Mouse (Mus musculus): ENCODE measurements around the gene Fgb. TPM values are rescaled to one million over a fixed set of nuclear protein-coding genes. Genes with fewer than 3 reads are reported as not detected.

The Fgb gene
- polyA plus RNA-seq, 1 experiment from 2014 or later, result 3.4 TPM

- H3K4me3 ChIP-seq (ENCODE audit: low read depth, low read length), result no peak overlapping the region
- H3K4me2 ChIP-seq, result no peak overlapping the region
- H3K27me3 ChIP-seq (ENCODE audit: control insufficient read depth, insufficient read depth, low read length), result no peaks in the 10 kb centered on the region
- no peaks in the 10 kb centered on the region for H3K9me3 ChIP-seq (replicated peaks; ENCODE audit: control insufficient read depth, low read length)
- H3K27ac ChIP-seq (ENCODE audit: low read depth, low read length), result no peak overlapping the region
- H3K9ac ChIP-seq (ENCODE audit: low read depth, low read length), result no peak overlapping the region
- 97% methylated on average over 2 of the region's 2 CpGs for WGBS (ENCODE audit: insufficient replicate concordance)
- no peak for ATAC-seq (replicated peaks; ENCODE audit: insufficient number of reproducible peaks, low FRiP score, low TSS enrichment)
- H3K4me1 ChIP-seq (ENCODE audit: control insufficient read depth, insufficient read depth, low read length), result peaks cover 5% of the 10 kb centered on the region
- H3K36me3 ChIP-seq (ENCODE audit: control insufficient read depth, insufficient read depth, low read length), result peaks cover 15% of the 10 kb centered on the region; the same call in 1 of the 2 replicates
These were observed 7.4 kb upstream of the Fgb start for GRCm38 (mm10) chr3:83057046-83057445.

- peak within 1 kb of the TSS; percentile 91 for H3K9ac ChIP-seq (ENCODE audit: low read depth, low read length)
- peak within 1 kb of the TSS; percentile 86 for H3K4me3 ChIP-seq (ENCODE audit: low read depth, low read length)
- H3K4me1 ChIP-seq (ENCODE audit: control insufficient read depth, insufficient read depth, low read length), result peaks cover 5% of the 10 kb centered on the region
- WGBS (ENCODE audit: insufficient replicate concordance), result under 1% methylated on average over 61 of the region's 61 CpGs
- peak; percentile 100 for ATAC-seq (replicated peaks; ENCODE audit: insufficient number of reproducible peaks, low FRiP score, low TSS enrichment)
- H3K27ac ChIP-seq (ENCODE audit: low read depth, low read length), result peak within 1 kb of the TSS; percentile 64
- H3K27me3 ChIP-seq (ENCODE audit: control insufficient read depth, insufficient read depth, low read length), result no peaks in the 10 kb centered on the region
- H3K9me3 ChIP-seq (replicated peaks; ENCODE audit: control insufficient read depth, low read length), result no peaks in the 10 kb centered on the region
- 0 out of 2 replicates have a peak, but pooled peaks cover 4% of the 10 kb centered on the region for H3K36me3 ChIP-seq (ENCODE audit: control insufficient read depth, insufficient read depth, low read length)
- peak within 1 kb of the TSS; percentile 87 for H3K4me2 ChIP-seq
These were observed 5.8 kb upstream of the Fgb start, which contains the start of gene Plrg1 for GRCm38 (mm10) chr3:83055281-83056038. Plrg1 (plus strand) TSS chr3:83055522.

- no peak overlapping the region for H3K9ac ChIP-seq (ENCODE audit: low read depth, low read length)
These were observed 5.1 kb upstream of the Fgb start for GRCm38 (mm10) chr3:83054759-83055158.

GRCm38 (mm10) chr3:83053758-83054157, 4.1 kb upstream of the Fgb start:
- ATAC-seq (replicated peaks; ENCODE audit: insufficient number of reproducible peaks, low FRiP score, low TSS enrichment), result no peak
- H3K9me3 ChIP-seq (replicated peaks; ENCODE audit: control insufficient read depth, low read length), result no peaks in the 10 kb centered on the region
- no peak overlapping the region for H3K27ac ChIP-seq (ENCODE audit: low read depth, low read length)
- WGBS (ENCODE audit: insufficient replicate concordance), result 24% methylated on average over 10 of the region's 10 CpGs
- H3K9ac ChIP-seq (ENCODE audit: low read depth, low read length), result no peak overlapping the region
- no peaks in the 10 kb centered on the region for H3K27me3 ChIP-seq (ENCODE audit: control insufficient read depth, insufficient read depth, low read length)
- H3K4me1 ChIP-seq (ENCODE audit: control insufficient read depth, insufficient read depth, low read length), result peaks cover 5% of the 10 kb centered on the region
- H3K4me2 ChIP-seq, result peak overlapping the region; percentile 31
- H3K4me3 ChIP-seq (ENCODE audit: low read depth, low read length), result no peak overlapping the region
- 0 out of 2 replicates have a peak, but pooled peaks cover 3% of the 10 kb centered on the region for H3K36me3 ChIP-seq (ENCODE audit: control insufficient read depth, insufficient read depth, low read length)

More at GRCm38 (mm10) chr3:83054759-83055158, 5.1 kb upstream of the Fgb start:
- H3K4me2 ChIP-seq, result peak overlapping the region; percentile 52
- H3K27me3 ChIP-seq (ENCODE audit: control insufficient read depth, insufficient read depth, low read length), result no peaks in the 10 kb centered on the region
- 0 out of 2 replicates have a peak, but pooled peaks cover 3% of the 10 kb centered on the region for H3K36me3 ChIP-seq (ENCODE audit: control insufficient read depth, insufficient read depth, low read length)
- no peaks in the 10 kb centered on the region for H3K9me3 ChIP-seq (replicated peaks; ENCODE audit: control insufficient read depth, low read length)
- no peak overlapping the region for H3K27ac ChIP-seq (ENCODE audit: low read depth, low read length)
- 21% methylated on average over 13 of the region's 13 CpGs for WGBS (ENCODE audit: insufficient replicate concordance)
- no peak; the same call in 1 of the 2 replicates for ATAC-seq (replicated peaks; ENCODE audit: insufficient number of reproducible peaks, low FRiP score, low TSS enrichment)
- H3K4me3 ChIP-seq (ENCODE audit: low read depth, low read length), result peak overlapping the region; percentile 86
- peaks cover 5% of the 10 kb centered on the region for H3K4me1 ChIP-seq (ENCODE audit: control insufficient read depth, insufficient read depth, low read length)

- H3K9ac ChIP-seq (ENCODE audit: low read depth, low read length), result no peak overlapping the region
- no peak overlapping the region for H3K4me2 ChIP-seq
- H3K4me3 ChIP-seq (ENCODE audit: low read depth, low read length), result no peak overlapping the region
- no peak for ATAC-seq (replicated peaks; ENCODE audit: insufficient number of reproducible peaks, low FRiP score, low TSS enrichment)
- WGBS (ENCODE audit: insufficient replicate concordance), result 84% methylated on average over 7 of the region's 7 CpGs
- no peaks in the 10 kb centered on the region for H3K9me3 ChIP-seq (replicated peaks; ENCODE audit: control insufficient read depth, low read length)
- no peaks in the 10 kb centered on the region for H3K36me3 ChIP-seq (ENCODE audit: control insufficient read depth, insufficient read depth, low read length)
- H3K27me3 ChIP-seq (ENCODE audit: control insufficient read depth, insufficient read depth, low read length), result no peaks in the 10 kb centered on the region
- peaks cover 5% of the 10 kb centered on the region for H3K4me1 ChIP-seq (ENCODE audit: control insufficient read depth, insufficient read depth, low read length)
- H3K27ac ChIP-seq (ENCODE audit: low read depth, low read length), result no peak overlapping the region
These were observed 3.5 kb upstream of the Fgb start for GRCm38 (mm10) chr3:83053126-83053525.

- no peak for ATAC-seq (replicated peaks; ENCODE audit: insufficient number of reproducible peaks, low FRiP score, low TSS enrichment)
- WGBS (ENCODE audit: insufficient replicate concordance), result 80% methylated on average over 5 of the region's 5 CpGs
- Histone ChIP-seq H3K4me2 (no peak overlapping the region), H3K4me3 (ENCODE audit: low read depth, low read length) (no peak overlapping the region), H3K9ac (ENCODE audit: low read depth, low read length) (no peak overlapping the region), H3K9me3 (replicated peaks; ENCODE audit: control insufficient read depth, low read length) (no peaks in the 10 kb centered on the region), H3K27ac (ENCODE audit: low read depth, low read length) (no peak overlapping the region), H3K36me3 (ENCODE audit: control insufficient read depth, insufficient read depth, low read length) (no peaks in the 10 kb centered on the region), H3K27me3 (ENCODE audit: control insufficient read depth, insufficient read depth, low read length) (no peaks in the 10 kb centered on the region), H3K4me1 (ENCODE audit: control insufficient read depth, insufficient read depth, low read length) (peaks cover 5% of the 10 kb centered on the region)
These were observed 2.4 kb upstream of the Fgb start for GRCm38 (mm10) chr3:83052102-83052501.

- H3K27ac ChIP-seq (ENCODE audit: low read depth, low read length), result no peak overlapping the region
- 72% methylated on average over 5 of the region's 5 CpGs for WGBS (ENCODE audit: insufficient replicate concordance)
- H3K27me3 ChIP-seq (ENCODE audit: control insufficient read depth, insufficient read depth, low read length), result no peaks in the 10 kb centered on the region
- H3K4me1 ChIP-seq (ENCODE audit: control insufficient read depth, insufficient read depth, low read length), result no peaks in the 10 kb centered on the region
- no peaks in the 10 kb centered on the region for H3K36me3 ChIP-seq (ENCODE audit: control insufficient read depth, insufficient read depth, low read length)
- no peak for ATAC-seq (replicated peaks; ENCODE audit: insufficient number of reproducible peaks, low FRiP score, low TSS enrichment)
- no peak overlapping the region for H3K9ac ChIP-seq (ENCODE audit: low read depth, low read length)
- H3K9me3 ChIP-seq (replicated peaks; ENCODE audit: control insufficient read depth, low read length), result no peaks in the 10 kb centered on the region
- H3K4me3 ChIP-seq (ENCODE audit: low read depth, low read length), result no peak overlapping the region
- H3K4me2 ChIP-seq, result no peak overlapping the region
These were observed 998 bp upstream of the Fgb start for GRCm38 (mm10) chr3:83050661-83051060.

GRCm38 (mm10) chr3:83046649-83047048, 3.0 kb downstream of the Fgb start:
- Histone ChIP-seq H3K4me2 (no peak overlapping the region), H3K9ac (ENCODE audit: low read depth, low read length) (no peak overlapping the region), H3K9me3 (replicated peaks; ENCODE audit: control insufficient read depth, low read length) (no peaks in the 10 kb centered on the region), H3K4me3 (ENCODE audit: low read depth, low read length) (no peak overlapping the region), H3K27ac (ENCODE audit: low read depth, low read length) (no peak overlapping the region), H3K36me3 (ENCODE audit: control insufficient read depth, insufficient read depth, low read length) (no peaks in the 10 kb centered on the region), H3K27me3 (ENCODE audit: control insufficient read depth, insufficient read depth, low read length) (no peaks in the 10 kb centered on the region), H3K4me1 (ENCODE audit: control insufficient read depth, insufficient read depth, low read length) (no peaks in the 10 kb centered on the region)
- 76% methylated on average over 11 of the region's 11 CpGs for WGBS (ENCODE audit: insufficient replicate concordance)
- ATAC-seq (replicated peaks; ENCODE audit: insufficient number of reproducible peaks, low FRiP score, low TSS enrichment), result no peak

- Histone ChIP-seq H3K27ac (ENCODE audit: low read depth, low read length) (no peak overlapping the region), H3K4me1 (ENCODE audit: control insufficient read depth, insufficient read depth, low read length) (no peaks in the 10 kb centered on the region), H3K4me2 (no peak overlapping the region), H3K4me3 (ENCODE audit: low read depth, low read length) (no peak overlapping the region), H3K9me3 (replicated peaks; ENCODE audit: control insufficient read depth, low read length) (no peaks in the 10 kb centered on the region), H3K9ac (ENCODE audit: low read depth, low read length) (no peak overlapping the region), H3K27me3 (ENCODE audit: control insufficient read depth, insufficient read depth, low read length) (no peaks in the 10 kb centered on the region), H3K36me3 (ENCODE audit: control insufficient read depth, insufficient read depth, low read length) (no peaks in the 10 kb centered on the region)
- WGBS (ENCODE audit: insufficient replicate concordance), result 85% methylated on average over 5 of the region's 5 CpGs
- no peak for ATAC-seq (replicated peaks; ENCODE audit: insufficient number of reproducible peaks, low FRiP score, low TSS enrichment)
These were observed 7.2 kb downstream of the Fgb start for GRCm38 (mm10) chr3:83042451-83042850.
